Mouse (Mus musculus) small intestine, adult 2 months (tissue): Measurements from ENCODE around the gene Bloc1s5. TPM values are rescaled to one million over a fixed set of nuclear protein-coding genes. Genes with fewer than 3 reads are reported as not detected.

Experiments used
- H3K27ac ChIP-seq: fragments of 200-500 bp; 2 replicates; pipeline ENCODE4 v1.5.1; 2012; ENCODE audit warnings: low read depth, low read length, control low read depth, inconsistent platforms; ENCODE audit not compliant: insufficient read depth
- H3K27me3 ChIP-seq: fragments of 200-500 bp; 2 replicates; pipeline ENCODE4 v1.6.1; 2012; ENCODE audit warnings: mild to moderate bottlenecking, moderate library complexity, low read length, inconsistent platforms; ENCODE audit not compliant: control insufficient read depth, insufficient read depth
- H3K36me3 ChIP-seq: fragments of 200-500 bp; 2 replicates; pipeline ENCODE4 v1.6.1; 2012; ENCODE audit warnings: mild to moderate bottlenecking, low read length, control low read depth, inconsistent platforms; ENCODE audit not compliant: control insufficient read depth, insufficient read depth
- H3K4me1 ChIP-seq: fragments of 200-500 bp; 2 replicates; pipeline ENCODE4 v1.6.1; 2012; ENCODE audit warnings: low read length, inconsistent platforms, mixed read lengths; ENCODE audit not compliant: control insufficient read depth, insufficient read depth, insufficient read length
- H3K4me3 ChIP-seq: fragments of 200-500 bp; 2 replicates; pipeline ENCODE4 v1.5.1; 2012; ENCODE audit warnings: low read depth, mild to moderate bottlenecking, control low read depth, inconsistent platforms, low read length, moderate library complexity
- CTCF ChIP-seq: fragments of 200-500 bp; IDR thresholded peaks from 2 replicates; pipeline ENCODE4 v1.5.1; 2012; ENCODE audit warnings: low read depth, mild to moderate bottlenecking, control low read depth, inconsistent platforms, low read length, moderate library complexity, mixed read lengths; ENCODE audit not compliant: insufficient replicate concordance, insufficient read length; ENCODE audit errors: extremely low read depth
- POLR2A ChIP-seq: fragments of 200-500 bp; IDR thresholded peaks from 2 replicates; pipeline ENCODE4 v1.6.1; 2012; ENCODE audit warnings: low read depth, mild to moderate bottlenecking, control low read depth, inconsistent platforms, low read length, moderate library complexity
- WGBS: fragments of 180-500 bp; shearing (Covaris S2); methylation state at CpG from one replicate; pipeline ENCODE4 v1.1.7; 2018; 5-methylcytosine and 5-hydroxymethylcytosine counted together
- polyA plus RNA-seq: library from polyadenylated mRNA; depleted of rRNA; stranded (reverse); fragments of >200 nt; gene quantifications from 2 replicates; pipeline ENCODE4 v1.2.3, GENCODE M21; 2012

The Bloc1s5 gene
- polyA plus RNA-seq, 1 experiment = 2.0 TPM

- under 1% methylated on average over 59 of the region's 59 CpGs for WGBS
- Histone ChIP-seq H3K27me3 (no peaks in the 10 kb centered on the region), H3K27ac (peak within 1 kb of the TSS; percentile 17; the same call in 1 of the 2 replicates), H3K4me3 (peak within 1 kb of the TSS; percentile 93), H3K36me3 (peaks cover 13% of the 10 kb centered on the region), H3K4me1 (peaks cover 6% of the 10 kb centered on the region; the same call in 1 of the 2 replicates)
- TF ChIP-seq POLR2A (peak; percentile 77; the same call in 1 of the 2 replicates), CTCF (peak; percentile 65; the same call in 1 of the 2 replicates)
Measured at GRCm38 (mm10) chr13:38658528-38659280, 23.8 kb upstream of the Bloc1s5 start, which contains the start of gene Eef1e1. Gene Eef1e1, minus strand, starts transcription at chr13:38659058.

- Histone ChIP-seq H3K4me1 (peaks cover 6% of the 10 kb centered on the region; the same call in 1 of the 2 replicates), H3K27me3 (no peaks in the 10 kb centered on the region), H3K27ac (no peak overlapping the region), H3K36me3 (peaks cover 17% of the 10 kb centered on the region), H3K4me3 (peak overlapping the region; percentile 41)
- TF ChIP-seq POLR2A (no peak), CTCF (no peak)
- 23% methylated on average over 4 of the region's 4 CpGs for WGBS
Measured at GRCm38 (mm10) chr13:38657865-38658264, 23.0 kb upstream of the Bloc1s5 start.

GRCm38 (mm10) chr13:38650292-38650691, 15.4 kb upstream of the Bloc1s5 start:
- no peak overlapping the region for H3K4me3 ChIP-seq
- peaks cover 51% of the 10 kb centered on the region for H3K36me3 ChIP-seq
- H3K4me1 ChIP-seq = no peaks in the 10 kb centered on the region
- WGBS = 93% methylated on average over 4 of the region's 4 CpGs
- TF ChIP-seq CTCF (no peak), POLR2A (no peak)
- no peak overlapping the region for H3K27ac ChIP-seq
- no peaks in the 10 kb centered on the region for H3K27me3 ChIP-seq

- WGBS = 77% methylated on average over 4 of the region's 4 CpGs
- no peak for TF ChIP-seq CTCF
- no peak for TF ChIP-seq POLR2A
- H3K36me3 ChIP-seq = peaks cover 55% of the 10 kb centered on the region
- no peaks in the 10 kb centered on the region for H3K27me3 ChIP-seq
- no peaks in the 10 kb centered on the region for H3K4me1 ChIP-seq
- H3K27ac ChIP-seq = no peak overlapping the region
- H3K4me3 ChIP-seq = no peak overlapping the region
Measured at GRCm38 (mm10) chr13:38649069-38649468, 14.2 kb upstream of the Bloc1s5 start.

GRCm38 (mm10) chr13:38641414-38641813, 6.5 kb upstream of the Bloc1s5 start:
- H3K4me1 ChIP-seq = no peaks in the 10 kb centered on the region
- WGBS = 67% methylated on average over 5 of the region's 5 CpGs
- peaks cover 26% of the 10 kb centered on the region for H3K36me3 ChIP-seq
- H3K4me3 ChIP-seq = no peak overlapping the region
- no peak overlapping the region for H3K27ac ChIP-seq
- TF ChIP-seq POLR2A (no peak), CTCF (no peak)
- H3K27me3 ChIP-seq = no peaks in the 10 kb centered on the region

GRCm38 (mm10) chr13:38640961-38641360, 6.1 kb upstream of the Bloc1s5 start:
- no peak overlapping the region for H3K4me3 ChIP-seq
- TF ChIP-seq POLR2A (no peak), CTCF (no peak)
- H3K4me1 ChIP-seq = no peaks in the 10 kb centered on the region
- WGBS = 87% methylated on average over 5 of the region's 5 CpGs
- no peaks in the 10 kb centered on the region for H3K27me3 ChIP-seq
- H3K27ac ChIP-seq = no peak overlapping the region
- H3K36me3 ChIP-seq = peaks cover 23% of the 10 kb centered on the region

GRCm38 (mm10) chr13:38638694-38639093, 3.8 kb upstream of the Bloc1s5 start:
- TF ChIP-seq CTCF = no peak
- no peak for TF ChIP-seq POLR2A
- peaks cover 3% of the 10 kb centered on the region; the same call in 1 of the 2 replicates for H3K4me1 ChIP-seq
- no peak overlapping the region for H3K4me3 ChIP-seq
- H3K27me3 ChIP-seq = no peaks in the 10 kb centered on the region
- WGBS = 70% methylated on average over 11 of the region's 11 CpGs
- H3K36me3 ChIP-seq = peaks cover 6% of the 10 kb centered on the region
- H3K27ac ChIP-seq = no peak overlapping the region
